Mouse (Mus musculus): ENCODE measurements around the gene Ccdc88c. TPM values are rescaled to one million over a fixed set of nuclear protein-coding genes. Genes with fewer than 3 reads are reported as not detected.
"Not testable (repeated sequence)": the region's sequence is repeated elsewhere in the genome, so short reads cannot be mapped to it uniquely, and the experiment has no call there.

The Ccdc88c gene
- total RNA-seq, 2 experiments from 2014 or later = 43.0 to 49.7 TPM

- no peak for DNase-seq (ENCODE audit: low spot score in 2 of 2)
Observed at GRCm38 (mm10) chr12:101017971-101018371, 10.9 kb downstream of the Ccdc88c start.

GRCm38 (mm10) chr12:101016412-101016928 is 12.4 kb downstream of the Ccdc88c start:
- DNase-seq (ENCODE audit: low spot score in 2 of 2) = no peak

GRCm38 (mm10) chr12:101015926-101016325 is 12.9 kb downstream of the Ccdc88c start:
- DNase-seq (ENCODE audit: low spot score in 2 of 2) = no peak

GRCm38 (mm10) chr12:101015165-101015560 is 13.7 kb downstream of the Ccdc88c start:
- DNase-seq (ENCODE audit: low spot score in 2 of 2) = no peak

- no peak for DNase-seq (ENCODE audit: low spot score in 2 of 2)
Observed at GRCm38 (mm10) chr12:101014549-101015164, 14.2 kb downstream of the Ccdc88c start.

- DNase-seq (ENCODE audit: low spot score in 2 of 2) = not testable (repeated sequence)
Observed at GRCm38 (mm10) chr12:101013668-101014067, 15.2 kb downstream of the Ccdc88c start.

GRCm38 (mm10) chr12:101013078-101013665 is 15.7 kb downstream of the Ccdc88c start:
- no peak for DNase-seq (ENCODE audit: low spot score in 2 of 2)

GRCm38 (mm10) chr12:101012197-101013077 is 16.4 kb downstream of the Ccdc88c start:
- no peak for DNase-seq (ENCODE audit: low spot score in 2 of 2)

GRCm38 (mm10) chr12:101011017-101011416 is 17.8 kb downstream of the Ccdc88c start:
- no peak for DNase-seq (ENCODE audit: low spot score in 2 of 2)

- DNase-seq (ENCODE audit: low spot score in 2 of 2) = no peak
Observed at GRCm38 (mm10) chr12:101010148-101010920, 18.5 kb downstream of the Ccdc88c start.

- DNase-seq (ENCODE audit: low spot score in 2 of 2) = no peak
Observed at GRCm38 (mm10) chr12:101009225-101009624, 19.6 kb downstream of the Ccdc88c start.

- no peak for DNase-seq (ENCODE audit: low spot score in 2 of 2)
Observed at GRCm38 (mm10) chr12:101008648-101009047, 20.2 kb downstream of the Ccdc88c start.

GRCm38 (mm10) chr12:101007968-101008481 is 20.8 kb downstream of the Ccdc88c start:
- DNase-seq (ENCODE audit: low spot score in 2 of 2) = peak in 1 of 2 experiments; percentile 58

- no peak for DNase-seq (ENCODE audit: low spot score in 2 of 2)
Observed at GRCm38 (mm10) chr12:101007427-101007826, 21.4 kb downstream of the Ccdc88c start.

- DNase-seq (ENCODE audit: low spot score in 2 of 2) = no peak
Observed at GRCm38 (mm10) chr12:101005665-101006420, 23.0 kb downstream of the Ccdc88c start.

GRCm38 (mm10) chr12:101004982-101005381 is 23.9 kb downstream of the Ccdc88c start:
- no peak for DNase-seq (ENCODE audit: low spot score in 2 of 2)

GRCm38 (mm10) chr12:101002801-101003513 is 25.9 kb downstream of the Ccdc88c start:
- DNase-seq (ENCODE audit: low spot score in 2 of 2) = no peak

- DNase-seq (ENCODE audit: low spot score in 2 of 2) = no peak
Observed at GRCm38 (mm10) chr12:100999061-100999954, 29.5 kb downstream of the Ccdc88c start.
